Mouse (Mus musculus) neural tube, embryonic 10.5 days (tissue): ENCODE measurements around the gene Cs.
"Not testable (repeated sequence)": the region's sequence is repeated elsewhere in the genome, so short reads cannot be mapped to it uniquely, and the experiment has no call there.

Source experiments
- DNase-seq: peaks from one replicate; pipeline ENCODE4 v3.0.0-alpha.2; 2017; ENCODE audit warnings: low spot score; ENCODE audit errors: extremely low spot score

Gene Cs

DNA sequence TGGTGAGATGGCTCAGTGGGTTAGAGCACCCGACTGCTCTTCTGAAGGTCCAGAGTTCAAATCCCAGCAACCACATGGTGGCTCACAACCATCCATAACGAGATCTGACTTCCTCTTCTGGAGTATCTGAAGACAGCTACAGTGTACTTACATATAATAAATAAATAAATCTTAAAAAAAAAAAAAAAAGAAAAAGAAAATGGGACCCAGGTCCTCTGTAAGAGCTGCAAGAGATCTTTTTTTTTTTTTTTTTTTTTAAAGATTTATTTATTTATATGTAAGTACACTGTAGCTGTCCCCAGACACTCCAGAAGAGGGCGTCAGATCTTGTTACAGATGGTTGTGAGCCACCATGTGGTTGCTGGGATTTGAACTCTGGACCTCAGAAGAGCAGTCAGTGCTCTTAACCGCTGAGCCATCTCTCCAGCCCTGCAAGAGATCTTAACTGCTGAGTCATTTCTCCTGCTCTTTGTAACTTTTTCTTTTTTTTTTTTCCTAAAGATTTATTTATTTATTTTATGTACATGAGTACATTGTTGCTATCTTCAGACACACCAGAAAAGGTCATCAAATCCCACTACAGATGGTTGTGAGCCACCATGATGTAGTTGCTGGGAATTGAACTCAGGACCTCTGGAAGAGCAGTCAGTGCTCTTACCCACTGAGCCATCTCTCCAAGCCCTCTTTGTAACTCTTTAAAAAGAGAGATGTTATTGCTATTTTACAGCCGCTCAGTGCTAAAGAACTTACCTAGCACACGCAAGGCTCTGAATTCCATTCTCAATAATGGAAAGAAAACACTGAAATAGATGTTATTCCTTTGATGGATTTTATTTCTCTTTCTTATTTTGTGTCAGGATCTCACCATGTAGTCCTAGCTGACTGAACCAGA lies 4.9 kb upstream of the Cs start:
- not testable (repeated sequence) for DNase-seq

- peak; percentile 66 for DNase-seq
Observed at GRCm38 (mm10) chr10:128335582-128335981, 2.0 kb upstream of the Cs start.

DNA sequence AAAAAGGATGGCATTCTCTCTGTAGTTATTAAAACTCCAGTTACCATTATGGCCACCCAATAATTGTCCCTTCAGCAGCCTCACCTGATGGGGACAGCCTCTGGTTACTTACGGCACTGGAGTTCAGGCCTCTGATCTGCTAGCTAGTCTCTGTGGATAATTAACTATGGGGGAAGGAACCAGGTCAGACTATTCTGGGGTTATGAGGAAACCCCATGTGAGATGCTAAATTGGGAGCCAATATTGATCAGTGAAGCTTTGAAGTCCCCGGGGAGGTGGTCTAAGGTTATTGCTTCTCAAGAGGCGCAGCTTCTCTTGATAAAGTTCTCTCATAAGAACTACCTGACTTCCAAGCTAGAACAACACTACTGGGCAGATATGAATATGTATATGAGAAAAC lies 1.3 kb upstream of the Cs start:
- DNase-seq: no peak

DNA sequence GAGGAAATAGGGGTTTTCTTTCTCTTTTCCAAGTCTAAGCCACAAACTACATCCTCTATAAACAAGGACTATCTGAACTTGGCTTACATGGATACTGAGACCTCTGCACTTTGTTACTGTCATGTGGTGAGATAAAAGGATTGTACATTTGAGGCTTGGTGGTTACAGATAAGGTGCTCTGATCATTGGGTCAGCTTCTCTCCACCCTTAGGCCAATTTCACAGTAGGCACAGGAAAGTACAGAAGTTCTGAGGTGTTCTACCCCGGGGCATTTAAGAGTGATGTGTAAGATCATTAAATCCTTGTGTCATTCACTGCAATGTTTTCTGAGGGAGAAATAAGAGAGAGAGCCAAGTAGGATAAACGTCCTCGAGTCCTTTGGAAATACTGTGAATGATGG lies 937 bp upstream of the Cs start:
- no peak for DNase-seq

- no peak for DNase-seq
Observed at GRCm38 (mm10) chr10:128338415-128338814, 881 bp downstream of the Cs start.

GRCm38 (mm10) chr10:128338948-128339347 lies 1.4 kb downstream of the Cs start:
- no peak for DNase-seq

DNA sequence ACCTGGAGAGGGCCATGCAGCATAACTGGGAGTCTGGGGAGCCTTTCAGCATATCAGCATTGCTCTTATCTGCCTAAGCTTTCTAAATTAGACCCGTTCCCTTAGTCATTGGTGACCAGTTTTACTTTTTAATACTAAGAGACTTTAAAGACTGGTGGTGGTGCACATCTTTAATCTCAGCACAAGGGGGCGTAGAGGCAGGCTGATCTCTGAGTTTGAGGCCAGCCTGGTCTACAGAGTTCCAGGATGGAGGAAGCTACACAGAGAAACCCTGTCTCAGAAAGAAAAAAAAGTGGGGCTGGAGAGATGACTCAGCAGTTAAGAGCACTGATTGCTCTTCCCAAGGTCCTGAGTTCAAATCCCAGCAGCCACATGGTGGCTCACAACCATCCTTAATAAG lies 2.7 kb downstream of the Cs start:
- no peak for DNase-seq

DNA sequence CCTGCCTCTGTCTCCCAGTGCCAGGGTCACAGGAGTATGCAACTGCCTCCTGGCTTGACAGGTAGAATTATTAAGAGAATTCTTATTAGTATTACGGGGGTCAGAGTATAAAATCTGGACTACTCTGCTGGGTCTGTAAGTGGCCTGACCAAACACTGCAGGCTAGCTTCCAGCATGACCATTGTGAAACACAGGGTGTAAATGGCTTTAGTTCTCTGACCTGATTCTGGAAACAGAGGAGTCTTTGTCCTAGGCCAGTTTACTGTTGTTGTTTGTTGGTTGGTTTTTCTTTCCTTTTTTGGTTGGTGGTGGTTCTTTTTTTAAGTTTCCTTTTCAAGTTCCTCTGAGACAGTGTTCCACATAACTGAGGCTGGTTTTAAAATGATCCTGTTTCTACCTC lies 5.9 kb downstream of the Cs start:
- DNase-seq: no peak

DNA sequence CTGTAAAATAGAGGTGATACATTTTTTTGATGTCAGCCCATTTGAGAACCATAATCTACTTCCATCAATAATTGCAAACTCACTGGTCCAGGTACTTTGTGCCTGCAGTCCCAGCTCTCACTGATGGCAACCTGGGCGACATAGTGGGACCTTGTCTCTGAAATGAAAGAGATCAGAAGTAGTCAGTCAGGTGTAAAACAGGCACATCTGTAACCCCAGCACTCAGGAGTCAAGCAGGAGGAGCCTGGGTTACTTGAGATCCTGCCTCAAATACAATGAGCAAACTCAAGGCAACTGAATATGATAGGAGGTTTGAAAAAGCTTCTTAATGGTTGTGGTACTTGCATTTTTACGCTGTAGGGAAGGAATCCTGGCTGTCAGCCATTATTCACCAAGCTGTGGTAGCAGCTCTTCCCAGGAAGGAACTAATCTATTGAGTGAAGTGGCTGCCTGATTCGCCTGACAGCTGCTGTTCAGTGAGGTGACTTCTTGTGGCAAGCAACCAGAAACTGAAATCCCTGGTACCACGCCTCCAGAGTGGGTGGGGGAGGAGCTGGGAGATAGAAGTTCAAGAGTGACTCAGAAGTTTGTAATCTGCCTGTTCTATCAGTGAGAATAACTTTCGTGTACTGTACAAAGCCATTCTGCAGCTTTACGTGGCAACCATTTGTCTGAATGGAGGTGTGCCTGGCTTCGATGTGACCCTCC lies 7.2 kb downstream of the Cs start:
- no peak for DNase-seq

- DNase-seq: no peak
Observed at GRCm38 (mm10) chr10:128347541-128347940, 10.0 kb downstream of the Cs start.

DNA sequence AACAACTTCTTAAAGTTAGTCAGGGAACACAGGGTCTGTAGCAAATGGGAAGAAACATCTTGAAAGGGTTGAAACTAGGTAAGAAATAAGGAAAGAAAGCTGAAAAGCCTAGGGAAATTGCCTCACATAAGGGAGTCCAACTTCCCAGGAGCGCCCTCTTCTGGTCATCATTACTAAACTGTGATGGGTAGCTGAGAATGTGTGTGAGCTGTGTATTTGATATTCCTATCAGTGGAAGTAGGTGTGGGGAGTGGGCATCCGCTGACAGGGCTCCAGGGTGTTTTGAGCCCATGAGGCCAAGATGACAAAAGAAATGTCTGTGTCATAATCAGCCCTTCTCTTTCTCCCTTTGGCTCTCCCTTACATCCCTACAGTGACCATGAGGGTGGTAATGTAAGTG lies 21.3 kb downstream of the Cs start:
- no peak for DNase-seq

DNA sequence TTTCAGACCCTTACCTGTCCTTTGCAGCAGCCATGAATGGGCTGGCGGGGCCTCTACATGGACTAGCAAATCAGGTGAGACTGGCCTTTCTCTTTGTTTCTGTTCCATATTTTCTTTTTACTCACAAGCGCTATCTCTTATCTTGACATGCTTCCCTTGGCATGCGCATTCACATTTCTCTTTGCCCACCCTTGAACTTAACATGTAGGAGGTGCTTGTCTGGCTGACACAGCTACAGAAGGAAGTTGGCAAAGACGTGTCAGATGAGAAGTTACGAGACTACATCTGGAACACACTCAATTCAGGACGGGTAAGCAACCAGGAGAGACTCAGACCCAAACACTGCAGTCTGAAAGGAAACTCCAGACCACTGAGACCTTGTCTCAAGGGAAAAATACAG lies 21.7 kb downstream of the Cs start:
- no peak for DNase-seq

- no peak for DNase-seq
Observed at GRCm38 (mm10) chr10:128361836-128362235, 24.3 kb downstream of the Cs start.

DNA sequence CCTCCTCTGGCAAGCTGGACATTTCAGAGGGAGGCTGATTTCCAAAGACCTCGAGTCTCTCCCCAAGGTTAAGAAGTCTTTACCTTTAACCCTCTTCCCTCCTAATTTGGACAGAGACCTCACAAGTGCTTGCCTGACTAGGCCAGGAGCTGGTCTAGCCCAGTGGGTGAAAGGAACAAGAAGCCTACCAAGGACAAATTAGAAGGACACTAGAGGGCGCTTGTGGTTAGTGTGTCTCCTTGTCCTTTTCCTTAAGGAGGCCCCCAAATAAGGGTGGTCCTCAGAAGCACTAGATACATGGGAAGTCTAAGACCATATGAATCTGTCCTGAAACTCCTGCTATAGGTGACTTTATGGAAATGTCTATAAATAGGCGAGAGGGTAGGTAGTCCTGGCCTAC lies 25.0 kb downstream of the Cs start:
- DNase-seq: no peak

DNA sequence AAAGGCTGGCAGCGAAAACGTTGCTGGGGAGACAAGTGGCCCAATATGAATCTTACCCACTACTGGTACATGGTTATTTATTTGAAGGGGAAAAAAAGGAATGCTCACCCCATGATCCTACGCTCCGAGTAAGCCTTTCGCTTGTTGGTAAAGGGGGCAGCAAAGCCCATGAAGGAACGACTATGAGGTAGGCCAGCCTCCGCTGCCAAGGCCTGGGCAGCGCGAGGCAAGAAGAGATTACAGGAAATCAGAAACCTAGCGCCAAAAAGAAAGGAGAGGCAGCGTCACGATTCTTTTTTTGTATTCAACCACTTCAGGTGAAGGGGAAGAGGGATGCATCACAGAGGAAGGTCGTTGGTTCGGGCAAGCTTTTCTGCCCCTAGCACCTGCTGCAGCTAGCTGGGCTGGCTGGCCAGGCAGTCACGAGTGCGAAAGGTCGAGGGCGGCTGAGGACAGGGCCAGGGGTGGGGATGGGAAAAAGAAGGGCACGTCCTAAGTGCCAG lies 30.4 kb downstream of the Cs start:
- DNase-seq: no peak

- peak; percentile 91 for DNase-seq
Observed at GRCm38 (mm10) chr10:128368402-128369217, 31.1 kb downstream of the Cs start, which contains the start of gene Coq10a. Gene Coq10a, minus strand, starts transcription at chr10:128368997.

DNA sequence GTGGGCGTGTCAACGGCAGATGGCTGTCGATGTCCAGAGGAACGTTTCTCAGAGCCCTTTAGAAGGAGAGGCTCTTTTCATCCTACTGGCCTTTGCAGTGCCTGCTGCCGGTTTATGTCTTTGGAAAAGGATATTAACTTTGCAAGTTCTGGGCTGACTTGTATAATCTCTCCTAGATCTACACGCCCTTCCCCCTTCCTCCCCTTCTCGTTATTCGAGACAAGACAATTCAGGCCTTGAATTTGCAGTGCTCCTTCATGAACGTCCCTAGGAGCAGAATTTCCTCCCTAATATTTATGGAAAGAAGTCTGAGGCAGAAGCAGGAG lies 31.6 kb downstream of the Cs start:
- no peak for DNase-seq

DNA sequence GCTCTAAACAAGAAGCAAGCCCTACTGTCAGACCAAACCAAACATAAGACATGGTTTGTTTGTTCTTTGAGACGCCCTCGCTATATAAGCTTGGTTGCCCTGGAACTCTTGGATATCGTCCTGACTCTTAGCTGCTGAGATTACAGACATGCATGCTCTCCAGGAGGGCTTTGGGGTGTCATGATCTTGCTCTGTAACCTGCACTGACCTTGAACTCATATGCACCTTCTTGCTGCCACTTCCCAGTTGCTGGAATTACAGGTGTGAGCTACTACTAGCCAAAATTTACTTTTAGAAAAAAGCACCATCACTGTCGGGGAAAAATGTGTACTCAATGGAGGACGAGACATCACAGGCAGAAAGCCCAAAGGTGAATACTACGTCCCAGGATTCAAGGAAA lies 32.1 kb downstream of the Cs start:
- no peak for DNase-seq

- no peak for DNase-seq
Observed at GRCm38 (mm10) chr10:128370021-128370420, 32.5 kb downstream of the Cs start.

DNA sequence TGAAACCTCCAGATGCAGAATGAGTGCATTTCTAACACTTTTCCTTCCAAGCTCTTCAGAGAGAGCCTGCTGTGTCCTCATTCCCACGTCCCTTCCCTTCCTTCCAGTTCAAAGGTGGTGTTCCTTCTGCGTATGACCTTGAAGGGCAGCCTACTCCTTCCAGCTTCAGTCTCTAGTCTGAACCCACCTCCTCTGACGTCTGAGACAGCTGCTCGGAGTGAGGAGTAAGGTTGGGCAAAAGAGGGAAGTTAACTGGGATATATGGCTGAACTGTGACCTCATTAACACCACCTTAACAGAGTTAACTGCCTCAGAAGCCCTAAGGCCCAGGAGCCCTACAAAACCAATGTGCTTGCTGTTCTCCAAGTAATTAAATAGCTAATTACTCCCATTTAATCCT lies 33.1 kb downstream of the Cs start:
- no peak for DNase-seq

DNA sequence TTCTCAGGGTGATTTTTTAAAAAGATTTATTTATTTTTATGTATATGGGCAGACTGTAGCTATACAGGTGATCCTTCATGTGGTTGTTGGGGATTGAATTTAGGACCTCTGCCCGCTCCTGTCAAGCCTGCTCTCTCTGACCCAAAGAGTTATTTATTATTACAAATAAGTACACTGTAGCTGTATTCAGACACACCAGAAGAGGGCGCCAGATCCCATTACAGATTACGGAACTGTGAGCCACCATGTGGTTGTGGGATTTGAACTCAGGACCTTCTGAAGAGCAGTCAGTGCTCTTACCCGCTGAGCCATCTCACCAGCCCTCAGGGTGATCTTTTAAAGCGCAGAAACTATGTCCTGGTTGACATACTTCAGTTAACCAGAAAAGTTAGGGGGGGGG lies 34.6 kb downstream of the Cs start:
- DNase-seq: no peak
